Mouse (Mus musculus) embryonic facial prominence, embryonic 13.5 days (tissue): ENCODE data around the gene Cux1. TPM values are rescaled to one million over a fixed set of nuclear protein-coding genes. Genes with fewer than 3 reads are reported as not detected.
"Not testable (repeated sequence)": the region's sequence is repeated elsewhere in the genome, so short reads cannot be mapped to it uniquely, and the experiment has no call there.

Experiments
- ATAC-seq: fragments of 200-750 bp; cut with Nextera tagmentation; 2 replicates; pipeline ENCODE4 v1.8.0; 2017; ENCODE audit warnings: low read depth; ENCODE audit not compliant: insufficient number of reproducible peaks, insufficient read depth, low FRiP score, low TSS enrichment
- H3K27ac ChIP-seq: fragments of 300-500 bp; sonication (generic); 2 replicates; pipeline ENCODE4 v1.5.1; 2015; ENCODE audit warnings: moderate library complexity, mild to moderate bottlenecking, inconsistent platforms
- H3K27me3 ChIP-seq: fragments of 300-500 bp; sonication (generic); 2 replicates; pipeline ENCODE4 v1.6.1; 2015; ENCODE audit warnings: mild to moderate bottlenecking, inconsistent platforms
- H3K36me3 ChIP-seq: fragments of 300-500 bp; sonication (generic); 2 replicates; pipeline ENCODE4 v1.6.1; 2015; ENCODE audit warnings: mild to moderate bottlenecking, inconsistent platforms
- H3K4me1 ChIP-seq: fragments of 300-500 bp; sonication (generic); 2 replicates; pipeline ENCODE4 v1.6.1; 2015; ENCODE audit warnings: inconsistent platforms
- H3K4me2 ChIP-seq: fragments of 300-500 bp; sonication (generic); 2 replicates; pipeline ENCODE4 v1.6.1; 2015; ENCODE audit warnings: moderate library complexity, mild to moderate bottlenecking, inconsistent platforms
- H3K4me3 ChIP-seq: fragments of 300-500 bp; sonication (generic); 2 replicates; pipeline ENCODE4 v1.5.1; 2015; ENCODE audit warnings: mild to moderate bottlenecking, inconsistent platforms
- H3K9ac ChIP-seq: fragments of 300-500 bp; sonication (generic); 2 replicates; pipeline ENCODE4 v1.6.1; 2015; ENCODE audit warnings: mild to moderate bottlenecking, inconsistent platforms
- H3K9me3 ChIP-seq: fragments of 300-500 bp; sonication (generic); 2 replicates; pipeline ENCODE4 v1.6.1; 2016; ENCODE audit warnings: inconsistent platforms
- WGBS: fragments of 180-500 bp; shearing (Covaris S2); methylation state at CpG from one replicate; pipeline ENCODE4 v1.1.7; 2015; ENCODE audit warnings: mixed read lengths; 5-methylcytosine and 5-hydroxymethylcytosine counted together
- polyA plus RNA-seq: library from polyadenylated mRNA; unstranded; fragments of >200 nt; fragmentation: Nextera tagmentation; extraction: Ambion mirVana; gene quantifications from 2 replicates; pipeline ENCODE4 v1.2.1, GENCODE M21; 2015

Cux1 gene
- polyA plus RNA-seq, 1 experiment from 2014 or later, result 82.7 TPM

DNA sequence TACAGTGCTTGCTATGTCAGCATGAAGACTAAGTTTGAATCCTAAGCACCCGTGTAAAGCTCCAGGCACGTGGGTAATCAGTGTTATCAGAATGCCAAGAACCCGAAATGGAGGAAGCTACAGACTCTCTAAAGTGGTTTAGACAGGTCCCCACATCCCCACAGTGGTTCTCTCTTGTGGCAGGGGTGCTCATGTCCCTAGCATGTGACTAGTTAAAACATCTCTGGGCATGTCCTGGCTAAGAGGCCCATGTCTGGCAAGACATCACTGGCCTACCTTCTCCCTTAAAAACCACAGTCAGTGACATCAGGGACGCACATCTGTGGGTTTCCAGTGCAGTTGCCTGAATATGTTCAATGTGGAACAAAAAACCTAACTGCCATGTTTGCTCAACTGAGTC lies 87.5 kb downstream of the Cux1 start:
- Histone ChIP-seq H3K4me1 (0 out of 2 replicates have a peak, but pooled peaks cover 7% of the 10 kb centered on the region), H3K9ac (no peak overlapping the region), H3K27ac (no peak overlapping the region), H3K9me3 (no peaks in the 10 kb centered on the region), H3K4me2 (no peak overlapping the region), H3K36me3 (peaks cover 19% of the 10 kb centered on the region), H3K4me3 (no peak overlapping the region), H3K27me3 (no peaks in the 10 kb centered on the region)
- no peak for ATAC-seq
- WGBS, result 73% methylated on average over 4 of the region's 4 CpGs

DNA sequence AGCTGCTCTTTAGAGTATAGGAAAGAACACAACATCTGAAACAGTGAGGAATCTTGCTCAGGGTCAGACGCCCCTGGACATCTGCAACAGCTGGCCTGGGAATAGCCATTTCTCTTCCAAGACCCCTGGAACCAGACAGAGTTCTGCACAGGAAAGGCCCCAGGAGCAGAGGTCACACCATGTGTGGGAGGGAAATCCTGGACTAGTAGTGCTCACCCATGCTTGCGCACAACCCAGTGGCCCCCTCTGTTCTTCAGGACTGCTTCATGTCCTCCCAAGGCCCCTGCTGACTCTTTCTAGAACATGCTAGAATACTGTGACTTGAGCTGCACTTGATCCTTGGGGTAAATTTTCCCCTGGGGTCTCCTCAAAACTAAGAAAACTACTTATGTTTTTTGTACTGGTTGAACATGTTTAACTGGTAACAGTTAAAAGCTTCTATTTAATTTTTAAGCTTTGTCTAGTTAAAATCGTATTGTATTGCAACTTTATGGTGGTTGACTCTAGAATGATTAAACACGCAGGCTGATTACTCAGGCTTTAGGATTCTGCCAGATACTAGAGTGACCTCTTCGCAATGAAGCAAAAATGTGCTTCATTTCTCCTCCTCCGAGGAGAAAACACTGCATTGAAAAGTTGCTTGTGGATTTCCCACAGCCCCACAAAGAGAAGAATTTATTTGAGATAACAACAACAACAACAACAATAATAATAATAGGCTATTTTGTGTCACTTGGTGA lies 88.1 kb downstream of the Cux1 start:
- Histone ChIP-seq H3K27ac (no peak overlapping the region), H3K4me2 (no peak overlapping the region), H3K36me3 (peaks cover 13% of the 10 kb centered on the region; the same call in 1 of the 2 replicates), H3K9ac (no peak overlapping the region), H3K27me3 (no peaks in the 10 kb centered on the region), H3K9me3 (no peaks in the 10 kb centered on the region), H3K4me1 (0 out of 2 replicates have a peak, but pooled peaks cover 7% of the 10 kb centered on the region), H3K4me3 (no peak overlapping the region)
- 77% methylated on average over 6 of the region's 6 CpGs for WGBS
- no peak for ATAC-seq

DNA sequence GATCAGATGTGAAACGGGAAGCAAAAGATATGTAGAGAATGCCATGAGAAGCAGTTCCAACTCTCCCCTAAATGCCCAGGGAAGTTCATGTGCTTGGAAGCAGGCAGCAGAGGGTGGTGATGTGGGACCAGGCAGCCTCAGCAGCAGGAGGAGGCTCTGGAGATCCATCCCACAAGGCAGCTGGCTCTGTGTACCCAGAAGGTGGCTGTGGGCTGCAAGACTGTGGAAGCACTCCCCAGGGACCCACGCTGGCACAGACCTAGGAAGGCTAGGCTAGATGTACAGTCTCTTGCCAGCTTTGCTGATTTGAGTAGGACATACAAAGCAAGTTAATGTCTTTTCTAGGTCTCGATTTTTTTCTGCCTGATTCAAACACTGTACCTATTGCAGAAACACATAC lies 91.0 kb downstream of the Cux1 start:
- H3K27ac ChIP-seq, result no peak overlapping the region
- peaks cover 14% of the 10 kb centered on the region; the same call in 1 of the 2 replicates for H3K4me1 ChIP-seq
- no peaks in the 10 kb centered on the region for H3K9me3 ChIP-seq
- H3K27me3 ChIP-seq, result no peaks in the 10 kb centered on the region
- no peak overlapping the region for H3K4me3 ChIP-seq
- H3K36me3 ChIP-seq, result no peaks in the 10 kb centered on the region
- H3K9ac ChIP-seq, result no peak overlapping the region
- no peak for ATAC-seq
- 77% methylated on average over 3 of the region's 3 CpGs for WGBS
- H3K4me2 ChIP-seq, result no peak overlapping the region

DNA sequence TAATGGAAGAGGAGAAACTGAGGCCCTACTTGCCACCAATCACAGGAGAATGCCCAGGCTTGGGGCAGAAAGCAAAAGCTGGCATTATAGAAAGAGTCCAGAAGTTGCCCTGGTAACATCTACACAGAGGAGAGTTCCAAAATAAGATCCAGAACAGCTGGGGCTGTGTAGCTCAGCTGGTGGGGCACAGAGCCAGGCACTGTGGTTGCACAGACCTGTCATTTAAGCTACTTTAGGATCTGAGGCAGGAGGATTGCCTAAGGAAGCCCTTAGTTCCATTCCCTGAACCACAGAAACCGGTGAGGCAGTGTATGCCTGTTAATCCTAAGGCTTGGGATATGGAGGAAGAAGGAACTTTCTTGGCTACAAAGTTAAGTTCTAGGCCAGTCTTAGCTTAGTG lies 92.1 kb downstream of the Cux1 start:
- ATAC-seq, result no peak
- Histone ChIP-seq H3K27me3 (no peaks in the 10 kb centered on the region), H3K36me3 (no peaks in the 10 kb centered on the region), H3K27ac (no peak overlapping the region), H3K9ac (no peak overlapping the region), H3K9me3 (no peaks in the 10 kb centered on the region), H3K4me3 (no peak overlapping the region), H3K4me1 (peaks cover 14% of the 10 kb centered on the region; the same call in 1 of the 2 replicates), H3K4me2 (no peak overlapping the region)
- 79% methylated on average over 1 of the region's 1 CpGs for WGBS

DNA sequence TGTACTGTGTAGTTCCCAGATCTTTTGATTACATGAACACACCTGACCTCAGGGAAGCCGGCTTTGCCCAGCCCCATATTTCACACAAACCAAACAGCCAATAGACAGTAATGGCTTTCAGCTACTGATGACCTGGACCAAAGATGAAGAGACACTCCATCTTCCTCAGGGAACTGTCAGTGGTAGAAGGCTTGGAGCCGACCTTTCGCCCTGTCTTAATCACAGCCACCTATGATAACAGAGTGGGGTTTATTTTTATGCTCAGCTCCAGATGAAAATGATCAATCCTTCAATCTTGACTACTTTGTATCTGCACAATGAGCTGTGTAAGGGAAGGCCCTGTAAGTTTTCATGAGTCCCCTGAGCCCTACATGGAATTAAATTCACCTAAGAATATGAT lies 93.2 kb downstream of the Cux1 start:
- Histone ChIP-seq H3K9ac (no peak overlapping the region), H3K4me1 (peaks cover 10% of the 10 kb centered on the region; the same call in 1 of the 2 replicates), H3K36me3 (no peaks in the 10 kb centered on the region), H3K27ac (no peak overlapping the region), H3K4me3 (no peak overlapping the region), H3K27me3 (no peaks in the 10 kb centered on the region), H3K9me3 (no peaks in the 10 kb centered on the region), H3K4me2 (no peak overlapping the region)
- WGBS, result 57% methylated on average over 3 of the region's 3 CpGs
- no peak for ATAC-seq

DNA sequence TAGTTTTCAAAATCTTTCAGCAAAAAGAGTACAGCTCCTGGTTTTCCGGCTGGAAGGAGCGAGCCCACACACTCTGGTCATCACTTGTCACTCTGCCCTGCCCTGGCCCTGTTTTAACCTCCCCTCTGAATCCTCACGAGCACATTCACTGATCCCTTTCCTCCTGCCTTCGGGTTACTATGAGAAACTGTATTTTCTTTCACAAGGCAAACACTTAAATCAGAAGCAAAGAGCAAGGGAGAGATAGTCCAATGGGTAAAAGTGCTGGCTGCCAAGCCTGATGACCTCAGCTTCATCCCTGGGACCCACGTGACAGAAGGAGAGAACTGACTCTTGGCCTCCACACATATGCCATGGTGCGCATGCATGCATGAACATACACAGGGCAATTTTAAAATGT lies 94.0 kb downstream of the Cux1 start:
- H3K4me2 ChIP-seq, result no peak overlapping the region

DNA sequence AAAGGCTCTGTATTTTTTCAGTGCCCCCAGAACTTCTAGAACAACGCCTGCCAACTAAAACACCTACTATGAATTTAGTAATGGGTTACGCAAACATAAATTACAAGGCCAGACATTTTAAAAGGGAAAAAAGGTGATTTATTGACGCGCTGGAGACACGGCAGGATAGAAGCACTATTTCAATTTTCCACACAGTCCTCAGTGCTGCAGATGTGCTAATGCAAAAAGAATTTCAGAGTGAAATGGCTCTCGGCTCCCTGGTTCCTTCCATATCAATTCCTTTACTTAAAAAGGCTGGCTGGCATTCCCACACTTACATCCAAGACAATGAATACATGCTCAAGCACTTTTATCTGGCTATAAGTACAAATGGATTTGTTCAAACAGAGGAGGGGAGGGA lies 94.4 kb downstream of the Cux1 start:
- Histone ChIP-seq H3K4me2 (no peak overlapping the region), H3K36me3 (no peaks in the 10 kb centered on the region), H3K27ac (no peak overlapping the region), H3K27me3 (no peaks in the 10 kb centered on the region), H3K9me3 (no peaks in the 10 kb centered on the region), H3K4me1 (peaks cover 14% of the 10 kb centered on the region), H3K4me3 (no peak overlapping the region), H3K9ac (no peak overlapping the region)
- 76% methylated on average over 6 of the region's 6 CpGs for WGBS
- no peak for ATAC-seq

More for the DNA sequence above, 94.0 kb downstream of the Cux1 start:
- no peak overlapping the region for H3K27ac ChIP-seq
- no peaks in the 10 kb centered on the region for H3K36me3 ChIP-seq
- WGBS, result 42% methylated on average over 6 of the region's 6 CpGs
- no peaks in the 10 kb centered on the region for H3K27me3 ChIP-seq
- no peaks in the 10 kb centered on the region for H3K9me3 ChIP-seq
- no peak for ATAC-seq
- no peak overlapping the region for H3K4me3 ChIP-seq
- H3K9ac ChIP-seq, result no peak overlapping the region
- H3K4me1 ChIP-seq, result peaks cover 10% of the 10 kb centered on the region; the same call in 1 of the 2 replicates

DNA sequence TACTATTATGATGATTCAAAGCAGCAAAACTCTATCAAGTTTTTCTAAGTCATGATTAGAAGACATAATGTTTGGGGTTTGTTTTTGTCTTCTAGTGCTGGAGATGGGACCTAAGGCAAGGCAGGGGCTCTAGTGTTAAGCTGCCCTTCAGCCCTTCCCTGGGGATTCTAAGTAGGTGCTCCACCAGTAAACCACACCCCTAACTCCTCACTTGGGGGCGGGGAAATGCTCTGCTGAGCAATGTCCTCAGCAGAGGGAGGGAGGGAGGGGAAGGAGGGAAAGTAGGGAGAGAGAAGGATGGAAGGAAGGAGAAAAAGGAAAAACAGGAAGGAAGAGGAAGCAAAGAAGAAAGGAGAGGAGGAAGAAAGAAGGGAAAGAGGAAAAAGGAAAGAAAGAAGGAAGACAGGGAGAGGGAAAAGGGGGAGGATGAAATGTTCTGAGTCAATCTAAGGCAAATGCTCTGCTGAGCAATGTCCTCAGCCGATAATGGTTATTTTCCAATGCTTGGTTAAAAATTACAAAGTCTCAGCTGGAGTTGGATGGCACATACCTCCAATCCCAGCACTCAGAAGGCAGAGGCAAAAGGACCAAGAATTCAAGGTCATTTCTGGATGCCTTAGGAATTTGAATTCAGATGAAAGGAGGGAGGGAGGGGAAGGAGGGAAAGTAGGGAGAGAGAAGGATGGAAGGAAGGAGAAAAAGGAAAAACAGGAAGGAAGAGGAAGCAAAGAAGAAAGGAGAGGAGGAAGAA lies 96.1 kb downstream of the Cux1 start:
- 61% methylated on average over 2 of the region's 2 CpGs for WGBS
- H3K4me2 ChIP-seq, H3K9me3 ChIP-seq, H3K4me3 ChIP-seq, H3K9ac ChIP-seq, H3K27me3 ChIP-seq, H3K36me3 ChIP-seq, H3K27ac ChIP-seq, ATAC-seq: not testable (repeated sequence)
- peaks cover 18% of the 10 kb centered on the region for H3K4me1 ChIP-seq

DNA sequence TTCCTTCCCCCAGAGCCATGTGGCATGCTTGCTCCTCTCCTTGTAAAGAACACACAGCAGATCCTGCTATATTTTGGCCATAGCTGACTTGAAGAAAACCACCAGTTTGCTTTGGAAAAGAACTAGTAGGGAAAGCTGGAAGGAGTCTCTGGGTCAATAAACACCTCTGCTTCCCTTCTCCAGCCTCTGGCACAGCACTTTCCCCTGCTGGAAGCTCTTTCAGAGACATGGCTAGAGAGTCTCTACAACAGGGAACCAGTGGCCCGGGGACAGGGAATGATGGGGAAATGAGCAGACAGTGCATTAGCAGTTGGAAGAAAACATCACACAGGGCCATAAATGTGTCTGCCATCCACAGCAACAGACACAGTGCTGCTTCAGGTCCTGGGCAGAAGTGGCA lies 98.0 kb downstream of the Cux1 start:
- Histone ChIP-seq H3K27me3 (no peaks in the 10 kb centered on the region), H3K9me3 (no peaks in the 10 kb centered on the region), H3K4me3 (no peak overlapping the region), H3K36me3 (no peaks in the 10 kb centered on the region), H3K4me2 (no peak overlapping the region), H3K9ac (no peak overlapping the region), H3K27ac (no peak overlapping the region), H3K4me1 (peaks cover 32% of the 10 kb centered on the region)
- 81% methylated on average over 1 of the region's 1 CpGs for WGBS
- no peak for ATAC-seq

DNA sequence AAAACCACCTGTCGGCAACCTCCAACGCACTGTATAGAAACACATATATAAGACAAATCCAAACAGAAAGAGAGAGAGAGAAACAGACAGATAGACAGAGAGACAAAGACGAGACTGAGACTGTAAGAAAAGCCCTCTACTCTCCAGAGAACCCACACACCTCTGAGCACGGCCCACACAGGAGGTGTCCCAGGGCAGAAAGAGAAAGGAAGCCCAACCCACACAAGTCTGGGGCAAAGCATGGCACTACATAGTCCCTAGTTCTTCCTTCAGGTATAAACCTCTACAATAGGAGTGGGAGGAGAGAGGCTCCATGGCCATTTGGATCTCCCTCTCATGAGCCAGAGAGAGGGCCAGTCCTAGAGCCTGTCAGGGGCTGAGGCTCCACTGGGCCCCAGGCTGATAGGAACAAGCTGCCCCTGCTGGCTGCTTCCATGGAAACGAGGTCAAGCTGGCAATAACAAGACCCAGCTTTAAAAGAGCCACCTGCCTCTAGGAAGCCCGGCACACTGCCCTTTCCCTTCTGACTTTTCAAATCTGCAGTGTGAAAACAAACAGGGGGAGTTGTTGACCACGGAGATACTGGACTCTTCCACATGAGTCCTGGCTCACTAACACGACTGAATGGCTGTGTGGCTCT lies 99.8 kb downstream of the Cux1 start:
- Histone ChIP-seq H3K27ac (no peak overlapping the region), H3K9ac (no peak overlapping the region), H3K36me3 (no peaks in the 10 kb centered on the region), H3K4me3 (no peak overlapping the region), H3K9me3 (no peaks in the 10 kb centered on the region), H3K27me3 (no peaks in the 10 kb centered on the region), H3K4me2 (no peak overlapping the region), H3K4me1 (peaks cover 28% of the 10 kb centered on the region)
- WGBS, result 23% methylated on average over 6 of the region's 8 CpGs
- no peak for ATAC-seq

DNA sequence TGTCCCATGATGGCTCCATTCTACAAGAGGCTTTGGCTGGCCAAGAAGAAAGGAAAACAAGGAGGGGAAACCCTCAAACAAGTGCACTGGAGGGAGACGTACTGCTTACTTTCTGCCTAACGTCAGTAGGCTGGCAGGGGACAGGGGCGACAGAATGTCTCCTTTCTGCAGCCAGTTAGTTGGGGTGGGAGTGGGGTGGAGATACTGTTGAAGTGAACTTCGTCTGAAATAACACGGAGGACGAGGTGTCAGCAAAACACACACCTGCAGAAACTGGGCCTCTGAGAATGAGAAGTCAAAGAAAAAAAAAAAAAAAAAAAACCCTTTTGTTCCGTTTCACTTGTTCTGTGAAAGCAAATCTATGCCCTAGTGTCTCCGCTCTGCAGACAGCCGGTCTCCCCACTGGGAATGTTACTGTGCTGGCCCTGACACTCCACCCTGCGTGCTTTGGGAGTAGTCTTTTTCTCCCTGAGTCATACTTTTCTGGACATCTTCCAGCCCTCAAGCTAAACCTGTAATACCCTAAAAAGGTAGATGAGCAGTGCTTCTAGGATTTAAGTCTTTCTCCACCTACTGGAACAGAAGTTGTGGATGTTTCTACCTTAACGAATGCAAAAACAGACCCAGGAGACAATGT lies 101.4 kb downstream of the Cux1 start:
- WGBS, result 59% methylated on average over 11 of the region's 11 CpGs

More for the DNA sequence above, 101.4 kb downstream of the Cux1 start:
- no peak overlapping the region for H3K27ac ChIP-seq
- H3K36me3 ChIP-seq, result no peaks in the 10 kb centered on the region
- no peak overlapping the region for H3K9ac ChIP-seq
- no peak overlapping the region for H3K4me3 ChIP-seq
- H3K4me1 ChIP-seq, result peaks cover 28% of the 10 kb centered on the region
- no peaks in the 10 kb centered on the region for H3K9me3 ChIP-seq
- no peak overlapping the region for H3K4me2 ChIP-seq
- H3K27me3 ChIP-seq, result no peaks in the 10 kb centered on the region
- no peak for ATAC-seq
